Mouse (Mus musculus): ENCODE data around the gene Azin2. TPM values are rescaled to one million over a fixed set of nuclear protein-coding genes. Genes with fewer than 3 reads are reported as not detected.
A peak's percentile ranks its signal among the peaks of the same experiment; 100 is the strongest.

Gene Azin2
- polyA plus RNA-seq, 1 experiment from 2014 or later = 12.5 TPM

- Histone ChIP-seq H3K27me3 (replicated peaks; ENCODE audit: control insufficient read depth, insufficient read depth, low read length) (no peaks in the 10 kb centered on the region), H3K9ac (ENCODE audit: low read depth, low read length) (no peak overlapping the region), H3K36me3 (ENCODE audit: control insufficient read depth, insufficient read depth, low read length) (no peaks in the 10 kb centered on the region), H3K4me3 (ENCODE audit: low read length) (no peak overlapping the region), H3K4me1 (ENCODE audit: control insufficient read depth, insufficient read depth, low read length) (0 out of 2 replicates have a peak, but pooled peaks cover 4% of the 10 kb centered on the region), H3K27ac (ENCODE audit: low read length) (no peak overlapping the region), H3K9me3 (ENCODE audit: control insufficient read depth, low read length) (no peaks in the 10 kb centered on the region), H3K4me2 (ENCODE audit: low read depth, low read length) (no peak overlapping the region)
- ATAC-seq = no peak
- WGBS = 67% methylated on average over 18 of the region's 18 CpGs
Measured at GRCm38 (mm10) chr4:128969607-128970416, 7.6 kb upstream of the Azin2 start.

GRCm38 (mm10) chr4:128969081-128969480, 6.8 kb upstream of the Azin2 start:
- no peak overlapping the region for H3K4me3 ChIP-seq (ENCODE audit: low read length)
- 0 out of 2 replicates have a peak, but pooled peaks cover 4% of the 10 kb centered on the region for H3K4me1 ChIP-seq (ENCODE audit: control insufficient read depth, insufficient read depth, low read length)
- H3K27me3 ChIP-seq (replicated peaks; ENCODE audit: control insufficient read depth, insufficient read depth, low read length) = no peaks in the 10 kb centered on the region
- no peak overlapping the region for H3K9ac ChIP-seq (ENCODE audit: low read depth, low read length)
- WGBS = 57% methylated on average over 5 of the region's 5 CpGs
- peak; percentile 79 for ATAC-seq
- H3K9me3 ChIP-seq (ENCODE audit: control insufficient read depth, low read length) = no peaks in the 10 kb centered on the region
- no peak overlapping the region for H3K4me2 ChIP-seq (ENCODE audit: low read depth, low read length)
- H3K27ac ChIP-seq (ENCODE audit: low read length) = no peak overlapping the region
- H3K36me3 ChIP-seq (ENCODE audit: control insufficient read depth, insufficient read depth, low read length) = no peaks in the 10 kb centered on the region

- Histone ChIP-seq H3K4me2 (ENCODE audit: low read depth, low read length) (no peak overlapping the region), H3K9ac (ENCODE audit: low read depth, low read length) (no peak overlapping the region), H3K4me1 (ENCODE audit: control insufficient read depth, insufficient read depth, low read length) (0 out of 2 replicates have a peak, but pooled peaks cover 11% of the 10 kb centered on the region), H3K36me3 (ENCODE audit: control insufficient read depth, insufficient read depth, low read length) (no peaks in the 10 kb centered on the region), H3K9me3 (ENCODE audit: control insufficient read depth, low read length) (no peaks in the 10 kb centered on the region), H3K27me3 (replicated peaks; ENCODE audit: control insufficient read depth, insufficient read depth, low read length) (no peaks in the 10 kb centered on the region), H3K27ac (ENCODE audit: low read length) (no peak overlapping the region), H3K4me3 (ENCODE audit: low read length) (no peak overlapping the region)
- no peak for ATAC-seq
- WGBS = 24% methylated on average over 7 of the region's 7 CpGs
Measured at GRCm38 (mm10) chr4:128966751-128967150, 4.5 kb upstream of the Azin2 start.

- H3K4me3 ChIP-seq (ENCODE audit: low read length) = peak overlapping the region; percentile 75
- no peaks in the 10 kb centered on the region for H3K36me3 ChIP-seq (ENCODE audit: control insufficient read depth, insufficient read depth, low read length)
- 0 out of 2 replicates have a peak, but pooled peaks have one; percentile 8 for ATAC-seq
- H3K9me3 ChIP-seq (ENCODE audit: control insufficient read depth, low read length) = no peaks in the 10 kb centered on the region
- H3K4me1 ChIP-seq (ENCODE audit: control insufficient read depth, insufficient read depth, low read length) = peaks cover 15% of the 10 kb centered on the region
- H3K9ac ChIP-seq (ENCODE audit: low read depth, low read length) = no peak overlapping the region
- peak overlapping the region; percentile 97 for H3K4me2 ChIP-seq (ENCODE audit: low read depth, low read length)
- H3K27ac ChIP-seq (ENCODE audit: low read length) = no peak overlapping the region
- no peaks in the 10 kb centered on the region for H3K27me3 ChIP-seq (replicated peaks; ENCODE audit: control insufficient read depth, insufficient read depth, low read length)
- 5% methylated on average over 9 of the region's 9 CpGs for WGBS
Measured at GRCm38 (mm10) chr4:128962926-128963290, 666 bp upstream of the Azin2 start.

- Histone ChIP-seq H3K9ac (ENCODE audit: low read depth, low read length) (peak overlapping the region; percentile 85), H3K27ac (ENCODE audit: low read length) (no peak overlapping the region), H3K9me3 (ENCODE audit: control insufficient read depth, low read length) (no peaks in the 10 kb centered on the region), H3K4me2 (ENCODE audit: low read depth, low read length) (peak overlapping the region; percentile 97), H3K36me3 (ENCODE audit: control insufficient read depth, insufficient read depth, low read length) (no peaks in the 10 kb centered on the region), H3K4me1 (ENCODE audit: control insufficient read depth, insufficient read depth, low read length) (peaks cover 20% of the 10 kb centered on the region), H3K4me3 (ENCODE audit: low read length) (peak overlapping the region; percentile 75), H3K27me3 (replicated peaks; ENCODE audit: control insufficient read depth, insufficient read depth, low read length) (no peaks in the 10 kb centered on the region)
- WGBS = 14% methylated on average over 16 of the region's 16 CpGs
- no peak for ATAC-seq
Measured at GRCm38 (mm10) chr4:128961301-128962028, 777 bp downstream of the Azin2 start.

GRCm38 (mm10) chr4:128959676-128960075, 2.6 kb downstream of the Azin2 start:
- H3K27me3 ChIP-seq (replicated peaks; ENCODE audit: control insufficient read depth, insufficient read depth, low read length) = no peaks in the 10 kb centered on the region
- H3K9me3 ChIP-seq (ENCODE audit: control insufficient read depth, low read length) = no peaks in the 10 kb centered on the region
- no peak overlapping the region for H3K27ac ChIP-seq (ENCODE audit: low read length)
- no peak overlapping the region for H3K9ac ChIP-seq (ENCODE audit: low read depth, low read length)
- no peak overlapping the region for H3K4me3 ChIP-seq (ENCODE audit: low read length)
- no peaks in the 10 kb centered on the region for H3K36me3 ChIP-seq (ENCODE audit: control insufficient read depth, insufficient read depth, low read length)
- H3K4me2 ChIP-seq (ENCODE audit: low read depth, low read length) = no peak overlapping the region
- WGBS = 90% methylated on average over 17 of the region's 17 CpGs
- peaks cover 20% of the 10 kb centered on the region for H3K4me1 ChIP-seq (ENCODE audit: control insufficient read depth, insufficient read depth, low read length)
- no peak for ATAC-seq

- Histone ChIP-seq H3K27ac (ENCODE audit: low read length) (no peak overlapping the region), H3K4me1 (ENCODE audit: control insufficient read depth, insufficient read depth, low read length) (peaks cover 20% of the 10 kb centered on the region), H3K4me3 (ENCODE audit: low read length) (no peak overlapping the region), H3K9me3 (ENCODE audit: control insufficient read depth, low read length) (no peaks in the 10 kb centered on the region), H3K9ac (ENCODE audit: low read depth, low read length) (no peak overlapping the region), H3K4me2 (ENCODE audit: low read depth, low read length) (no peak overlapping the region), H3K36me3 (ENCODE audit: control insufficient read depth, insufficient read depth, low read length) (no peaks in the 10 kb centered on the region), H3K27me3 (replicated peaks; ENCODE audit: control insufficient read depth, insufficient read depth, low read length) (no peaks in the 10 kb centered on the region)
- no peak for ATAC-seq
- 75% methylated on average over 8 of the region's 8 CpGs for WGBS
Measured at GRCm38 (mm10) chr4:128958849-128959248, 3.4 kb downstream of the Azin2 start.

- no peak overlapping the region for H3K27ac ChIP-seq (ENCODE audit: low read length)
- H3K9ac ChIP-seq (ENCODE audit: low read depth, low read length) = no peak overlapping the region
- H3K9me3 ChIP-seq (ENCODE audit: control insufficient read depth, low read length) = no peaks in the 10 kb centered on the region
- WGBS = 75% methylated on average over 11 of the region's 11 CpGs
- H3K4me3 ChIP-seq (ENCODE audit: low read length) = no peak overlapping the region
- no peak overlapping the region for H3K4me2 ChIP-seq (ENCODE audit: low read depth, low read length)
- peaks cover 19% of the 10 kb centered on the region for H3K4me1 ChIP-seq (ENCODE audit: control insufficient read depth, insufficient read depth, low read length)
- no peaks in the 10 kb centered on the region for H3K27me3 ChIP-seq (replicated peaks; ENCODE audit: control insufficient read depth, insufficient read depth, low read length)
- no peaks in the 10 kb centered on the region for H3K36me3 ChIP-seq (ENCODE audit: control insufficient read depth, insufficient read depth, low read length)
- no peak for ATAC-seq
Measured at GRCm38 (mm10) chr4:128958156-128958555, 4.1 kb downstream of the Azin2 start.

GRCm38 (mm10) chr4:128957155-128957911, 4.9 kb downstream of the Azin2 start:
- no peak overlapping the region for H3K4me2 ChIP-seq (ENCODE audit: low read depth, low read length)
- peak; percentile 38; the same call in 1 of the 2 replicates for ATAC-seq

More at GRCm38 (mm10) chr4:128957155-128957911, 4.9 kb downstream of the Azin2 start:
- peaks cover 16% of the 10 kb centered on the region for H3K4me1 ChIP-seq (ENCODE audit: control insufficient read depth, insufficient read depth, low read length)
- H3K27me3 ChIP-seq (replicated peaks; ENCODE audit: control insufficient read depth, insufficient read depth, low read length) = no peaks in the 10 kb centered on the region
- H3K27ac ChIP-seq (ENCODE audit: low read length) = no peak overlapping the region
- no peaks in the 10 kb centered on the region for H3K9me3 ChIP-seq (ENCODE audit: control insufficient read depth, low read length)
- no peak overlapping the region for H3K4me3 ChIP-seq (ENCODE audit: low read length)
- 41% methylated on average over 11 of the region's 11 CpGs for WGBS
- H3K36me3 ChIP-seq (ENCODE audit: control insufficient read depth, insufficient read depth, low read length) = no peaks in the 10 kb centered on the region
- no peak overlapping the region for H3K9ac ChIP-seq (ENCODE audit: low read depth, low read length)

Data from intestine, embryonic 16.5 days (tissue).